Mouse (Mus musculus): ENCODE data around the gene Rgs13. TPM values are rescaled to one million over a fixed set of nuclear protein-coding genes. Genes with fewer than 3 reads are reported as not detected.

The Rgs13 gene
- polyA plus RNA-seq, 1 experiment from 2014 or later: 0.40 TPM

DNA sequence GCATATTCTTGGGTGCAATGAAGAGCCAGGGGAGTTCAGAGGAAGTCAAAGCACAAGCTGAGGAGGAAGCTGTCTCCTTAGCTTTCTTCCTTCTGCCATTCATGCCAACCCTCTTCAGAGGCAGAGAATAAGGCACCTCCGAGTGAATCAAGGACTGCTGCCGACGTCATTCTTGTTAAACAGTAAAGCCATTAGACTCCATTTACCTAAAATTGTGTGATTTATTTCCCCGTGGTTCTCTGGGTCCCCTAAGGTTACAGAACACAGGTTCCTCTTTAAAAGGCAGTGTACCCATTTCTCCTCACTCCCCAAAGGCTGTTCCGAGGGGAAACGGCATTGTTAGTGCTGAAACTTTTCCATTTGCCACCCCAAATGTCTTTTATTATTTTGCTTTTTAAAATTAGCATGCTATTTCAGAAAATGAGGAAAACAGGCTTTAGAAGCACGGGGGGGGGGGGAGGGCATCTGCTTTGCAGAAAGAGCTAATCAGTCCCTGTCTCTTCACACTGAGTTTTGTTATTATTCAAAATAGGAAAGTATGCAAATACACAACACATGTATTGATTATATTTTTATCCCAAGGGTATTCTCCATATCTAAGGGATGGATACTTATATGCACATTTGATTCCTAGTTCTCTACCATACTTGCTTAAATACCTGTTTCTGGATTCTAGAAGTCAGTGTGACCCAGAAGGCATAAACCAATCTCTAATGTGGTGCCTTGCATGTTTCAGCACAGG lies 9.7 kb upstream of the Rgs13 start:
- WGBS: 48% methylated on average over 7 of the region's 7 CpGs
- no peak overlapping the region for H3K9ac ChIP-seq (replicated peaks; ENCODE audit: low read depth, low read length)
- H3K27ac ChIP-seq (ENCODE audit: low read depth, low read length): no peak overlapping the region
- H3K9me3 ChIP-seq (ENCODE audit: control insufficient read depth, low read length): no peaks in the 10 kb centered on the region
- H3K4me2 ChIP-seq (ENCODE audit: low read depth, low read length): no peak overlapping the region
- no peaks in the 10 kb centered on the region for H3K36me3 ChIP-seq (ENCODE audit: control insufficient read depth, insufficient read depth, low read length)
- H3K4me3 ChIP-seq (ENCODE audit: low read depth, low read length): no peak overlapping the region
- peaks cover 6% of the 10 kb centered on the region; the same call in 1 of the 2 replicates for H3K4me1 ChIP-seq (ENCODE audit: control insufficient read depth, insufficient read depth, low read length)
- ATAC-seq (ENCODE audit: low read depth): no peak
- no peaks in the 10 kb centered on the region for H3K27me3 ChIP-seq (ENCODE audit: control insufficient read depth, insufficient read depth, low read length)

DNA sequence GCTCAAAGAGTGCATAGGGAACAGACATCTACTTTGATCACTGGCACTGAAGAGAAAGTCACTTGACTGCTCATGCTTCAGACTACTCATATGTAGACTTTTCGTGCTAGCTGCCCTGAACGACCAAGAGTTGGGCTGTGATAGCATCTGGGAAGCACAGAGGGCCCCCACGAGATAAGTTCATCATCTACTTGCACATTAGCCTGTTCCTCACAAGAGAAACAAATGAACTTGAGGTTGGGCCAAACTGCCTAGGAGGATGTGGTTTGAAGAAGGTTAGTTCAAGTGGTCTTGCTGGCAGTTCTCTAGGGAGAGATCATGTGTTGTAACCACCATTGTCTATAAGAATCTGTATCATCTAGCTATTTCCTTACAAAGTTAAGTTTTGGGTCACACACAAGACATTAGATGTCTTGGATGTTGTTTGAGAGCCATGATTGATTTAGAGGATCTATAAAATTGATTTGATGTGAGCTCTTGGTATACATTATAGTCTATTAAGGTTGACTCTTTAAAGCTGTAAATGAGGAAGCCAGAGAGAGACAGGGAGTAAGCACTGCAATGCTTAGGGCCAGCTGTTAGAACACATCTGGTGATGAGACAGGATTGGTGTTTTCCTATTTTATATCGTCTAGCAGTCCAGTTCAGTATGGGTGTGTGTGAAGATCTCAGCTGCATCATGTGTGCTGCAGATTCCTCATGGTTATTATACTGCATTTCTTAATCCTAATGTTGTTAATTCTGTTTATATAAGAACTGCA lies 8.0 kb upstream of the Rgs13 start:
- Histone ChIP-seq H3K4me1 (ENCODE audit: control insufficient read depth, insufficient read depth, low read length) (peaks cover 6% of the 10 kb centered on the region; the same call in 1 of the 2 replicates), H3K9me3 (ENCODE audit: control insufficient read depth, low read length) (no peaks in the 10 kb centered on the region), H3K4me3 (ENCODE audit: low read depth, low read length) (no peak overlapping the region), H3K36me3 (ENCODE audit: control insufficient read depth, insufficient read depth, low read length) (no peaks in the 10 kb centered on the region), H3K9ac (replicated peaks; ENCODE audit: low read depth, low read length) (no peak overlapping the region), H3K4me2 (ENCODE audit: low read depth, low read length) (no peak overlapping the region), H3K27me3 (ENCODE audit: control insufficient read depth, insufficient read depth, low read length) (no peaks in the 10 kb centered on the region), H3K27ac (ENCODE audit: low read depth, low read length) (no peak overlapping the region)
- 81% methylated on average over 4 of the region's 4 CpGs for WGBS
- ATAC-seq (ENCODE audit: low read depth): no peak

DNA sequence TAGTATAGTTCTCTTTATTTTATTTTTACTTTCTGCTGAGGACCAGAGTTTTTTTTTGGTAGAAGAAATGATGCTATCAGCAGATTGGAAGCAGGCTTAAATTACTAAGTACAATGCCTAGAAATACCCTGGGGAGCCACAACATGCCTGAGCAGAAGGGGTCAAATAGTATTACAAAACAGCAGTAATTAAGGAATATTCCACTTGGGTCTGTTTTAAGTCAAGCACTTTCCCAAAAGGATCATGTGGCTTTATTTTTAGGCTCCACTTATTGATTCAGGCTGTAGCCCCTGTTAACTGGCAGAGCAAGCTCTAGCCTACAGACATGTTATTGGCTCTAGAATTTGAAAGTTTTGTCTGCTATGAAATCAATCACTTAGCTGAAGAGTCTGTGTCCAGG lies 6.5 kb upstream of the Rgs13 start:
- Histone ChIP-seq H3K36me3 (ENCODE audit: control insufficient read depth, insufficient read depth, low read length) (no peaks in the 10 kb centered on the region), H3K27ac (ENCODE audit: low read depth, low read length) (no peak overlapping the region), H3K4me3 (ENCODE audit: low read depth, low read length) (no peak overlapping the region), H3K4me2 (ENCODE audit: low read depth, low read length) (no peak overlapping the region), H3K9me3 (ENCODE audit: control insufficient read depth, low read length) (no peaks in the 10 kb centered on the region), H3K4me1 (ENCODE audit: control insufficient read depth, insufficient read depth, low read length) (no peaks in the 10 kb centered on the region), H3K9ac (replicated peaks; ENCODE audit: low read depth, low read length) (no peak overlapping the region), H3K27me3 (ENCODE audit: control insufficient read depth, insufficient read depth, low read length) (no peaks in the 10 kb centered on the region)
- ATAC-seq (ENCODE audit: low read depth): no peak

DNA sequence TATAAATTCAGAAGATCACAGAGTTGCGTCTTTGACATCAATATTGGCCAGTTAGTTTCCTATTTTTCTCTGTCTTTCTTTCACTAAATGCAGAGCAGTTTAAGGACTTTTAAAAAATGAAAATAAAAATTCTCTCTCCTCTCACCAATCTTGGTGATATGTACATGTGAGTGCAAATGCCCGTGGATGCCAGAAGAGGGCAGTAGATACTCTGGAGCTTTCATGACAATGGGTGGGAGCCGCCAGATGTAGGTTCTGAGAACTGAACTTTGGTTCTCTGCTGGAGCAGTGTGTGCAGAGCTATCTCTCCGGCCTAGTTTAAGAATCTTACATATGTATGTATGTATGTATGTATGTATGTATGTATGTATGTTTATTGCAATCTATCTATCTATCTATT lies 2.4 kb upstream of the Rgs13 start:
- no peaks in the 10 kb centered on the region for H3K4me1 ChIP-seq (ENCODE audit: control insufficient read depth, insufficient read depth, low read length)
- no peak overlapping the region for H3K4me3 ChIP-seq (ENCODE audit: low read depth, low read length)
- no peaks in the 10 kb centered on the region for H3K27me3 ChIP-seq (ENCODE audit: control insufficient read depth, insufficient read depth, low read length)
- H3K9me3 ChIP-seq (ENCODE audit: control insufficient read depth, low read length): no peaks in the 10 kb centered on the region
- no peak overlapping the region for H3K9ac ChIP-seq (replicated peaks; ENCODE audit: low read depth, low read length)
- WGBS: 96% methylated on average over 4 of the region's 4 CpGs
- H3K36me3 ChIP-seq (ENCODE audit: control insufficient read depth, insufficient read depth, low read length): no peaks in the 10 kb centered on the region
- ATAC-seq (ENCODE audit: low read depth): no peak
- H3K4me2 ChIP-seq (ENCODE audit: low read depth, low read length): no peak overlapping the region
- no peak overlapping the region for H3K27ac ChIP-seq (ENCODE audit: low read depth, low read length)

DNA sequence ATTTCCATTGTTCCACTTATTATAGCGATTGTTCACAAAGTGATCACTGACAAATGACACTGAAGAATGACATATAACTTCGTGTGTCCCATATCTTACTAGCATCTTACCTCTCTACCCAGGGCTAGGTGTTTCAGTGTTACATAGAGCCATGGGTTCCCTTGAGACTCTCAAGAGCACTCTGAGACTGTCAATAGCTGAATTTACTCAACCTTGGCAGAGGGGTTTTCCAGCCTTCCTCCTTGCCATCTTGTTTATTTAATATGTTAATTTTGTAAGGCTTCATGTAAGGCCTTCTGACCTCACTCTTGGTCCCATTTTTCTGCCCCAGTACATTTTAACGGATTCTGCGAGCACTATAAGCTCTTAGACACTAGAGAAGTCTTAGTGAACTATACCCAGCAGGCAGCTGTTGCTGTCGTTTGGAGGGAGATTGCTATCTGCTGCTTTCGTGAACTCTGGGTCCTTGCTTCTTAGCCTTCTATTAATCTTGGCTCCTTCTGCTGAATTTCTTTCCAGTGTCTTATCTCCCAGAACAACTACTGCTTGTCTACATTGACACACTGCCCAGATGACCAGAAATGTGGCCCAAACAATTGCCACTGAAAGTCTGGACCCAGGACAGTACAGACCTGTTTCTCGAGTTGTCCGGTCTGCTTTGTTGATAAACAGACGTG lies 1.2 kb upstream of the Rgs13 start:
- Histone ChIP-seq H3K9ac (replicated peaks; ENCODE audit: low read depth, low read length) (no peak overlapping the region), H3K27me3 (ENCODE audit: control insufficient read depth, insufficient read depth, low read length) (no peaks in the 10 kb centered on the region), H3K9me3 (ENCODE audit: control insufficient read depth, low read length) (no peaks in the 10 kb centered on the region), H3K4me2 (ENCODE audit: low read depth, low read length) (no peak overlapping the region), H3K4me3 (ENCODE audit: low read depth, low read length) (no peak overlapping the region), H3K27ac (ENCODE audit: low read depth, low read length) (no peak overlapping the region), H3K4me1 (ENCODE audit: control insufficient read depth, insufficient read depth, low read length) (no peaks in the 10 kb centered on the region), H3K36me3 (ENCODE audit: control insufficient read depth, insufficient read depth, low read length) (no peaks in the 10 kb centered on the region)
- ATAC-seq (ENCODE audit: low read depth): no peak
- 83% methylated on average over 9 of the region's 9 CpGs for WGBS

DNA sequence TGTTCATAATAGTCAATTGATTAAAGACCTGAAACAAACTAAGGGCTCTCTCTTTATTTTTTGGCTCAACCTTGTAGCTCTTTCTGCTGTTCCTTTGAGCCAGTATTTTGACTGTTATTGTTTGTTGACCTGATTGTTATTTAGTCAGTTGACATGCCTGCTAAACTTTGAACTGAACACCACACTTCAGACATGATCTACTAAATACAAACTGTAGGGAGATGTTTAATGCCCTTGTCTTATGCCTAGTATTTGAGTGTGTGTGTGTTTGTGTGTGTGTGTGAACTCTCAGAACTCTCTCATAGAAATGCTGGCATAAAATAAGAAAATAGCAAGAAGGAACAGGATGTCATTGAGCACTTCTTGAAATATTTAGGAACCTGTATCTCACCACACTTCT lies 448 bp upstream of the Rgs13 start:
- no peaks in the 10 kb centered on the region for H3K4me1 ChIP-seq (ENCODE audit: control insufficient read depth, insufficient read depth, low read length)
- no peak overlapping the region for H3K4me2 ChIP-seq (ENCODE audit: low read depth, low read length)
- ATAC-seq (ENCODE audit: low read depth): no peak
- no peaks in the 10 kb centered on the region for H3K27me3 ChIP-seq (ENCODE audit: control insufficient read depth, insufficient read depth, low read length)
- H3K9me3 ChIP-seq (ENCODE audit: control insufficient read depth, low read length): no peaks in the 10 kb centered on the region
- no peaks in the 10 kb centered on the region for H3K36me3 ChIP-seq (ENCODE audit: control insufficient read depth, insufficient read depth, low read length)
- H3K27ac ChIP-seq (ENCODE audit: low read depth, low read length): no peak overlapping the region
- H3K4me3 ChIP-seq (ENCODE audit: low read depth, low read length): no peak overlapping the region
- no peak overlapping the region for H3K9ac ChIP-seq (replicated peaks; ENCODE audit: low read depth, low read length)

DNA sequence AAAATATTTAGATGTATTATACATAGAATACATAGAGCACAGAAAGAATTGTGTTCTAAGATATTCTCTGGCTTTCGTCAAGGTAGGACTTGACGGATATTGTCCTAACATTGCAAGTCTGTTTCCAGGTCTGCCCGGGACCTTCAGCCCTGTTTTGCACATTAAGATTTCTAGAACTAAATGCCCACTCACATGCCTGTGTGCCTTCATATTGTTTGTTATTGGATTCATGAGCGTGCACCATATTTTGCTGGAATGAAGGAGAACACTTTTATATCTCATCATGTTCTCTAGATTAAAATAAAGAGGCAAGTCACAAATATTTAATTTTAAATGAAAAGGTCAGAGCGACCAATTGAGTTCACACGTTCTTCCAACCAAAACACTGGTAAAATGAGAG lies 2.4 kb downstream of the Rgs13 start:
- H3K9me3 ChIP-seq (ENCODE audit: control insufficient read depth, low read length): no peaks in the 10 kb centered on the region
- no peak overlapping the region for H3K4me3 ChIP-seq (ENCODE audit: low read depth, low read length)
- no peaks in the 10 kb centered on the region for H3K4me1 ChIP-seq (ENCODE audit: control insufficient read depth, insufficient read depth, low read length)
- no peak overlapping the region for H3K27ac ChIP-seq (ENCODE audit: low read depth, low read length)
- no peaks in the 10 kb centered on the region for H3K27me3 ChIP-seq (ENCODE audit: control insufficient read depth, insufficient read depth, low read length)
- H3K4me2 ChIP-seq (ENCODE audit: low read depth, low read length): no peak overlapping the region
- H3K9ac ChIP-seq (replicated peaks; ENCODE audit: low read depth, low read length): no peak overlapping the region
- 94% methylated on average over 6 of the region's 6 CpGs for WGBS
- no peak for ATAC-seq (ENCODE audit: low read depth)
- no peaks in the 10 kb centered on the region for H3K36me3 ChIP-seq (ENCODE audit: control insufficient read depth, insufficient read depth, low read length)

DNA sequence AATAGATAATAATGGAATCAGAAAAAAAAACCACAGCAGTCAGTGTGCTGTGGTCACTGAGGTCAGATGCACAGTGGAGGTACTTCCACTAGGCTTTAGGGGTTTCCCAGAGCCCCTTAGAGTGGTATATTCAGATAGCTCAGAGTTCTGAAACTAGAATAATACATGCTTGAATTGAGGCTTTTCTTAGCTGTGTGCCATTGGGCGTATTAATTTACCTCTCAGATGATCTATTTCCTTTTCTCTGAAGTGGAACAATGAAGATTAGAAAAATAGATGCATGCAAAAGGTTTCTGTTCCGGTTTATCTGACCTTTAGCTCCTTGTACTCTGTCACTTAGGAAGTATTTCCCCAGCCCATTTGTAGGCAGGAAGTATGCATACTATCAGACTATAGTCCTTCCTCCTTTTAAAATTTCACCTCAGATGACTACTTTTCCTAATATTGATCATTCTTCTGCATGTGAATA lies 3.6 kb downstream of the Rgs13 start:
- no peak overlapping the region for H3K27ac ChIP-seq (ENCODE audit: low read depth, low read length)
- H3K36me3 ChIP-seq (ENCODE audit: control insufficient read depth, insufficient read depth, low read length): no peaks in the 10 kb centered on the region
- no peak overlapping the region for H3K4me2 ChIP-seq (ENCODE audit: low read depth, low read length)
- no peak overlapping the region for H3K9ac ChIP-seq (replicated peaks; ENCODE audit: low read depth, low read length)
- no peaks in the 10 kb centered on the region for H3K9me3 ChIP-seq (ENCODE audit: control insufficient read depth, low read length)
- ATAC-seq (ENCODE audit: low read depth): no peak
- no peak overlapping the region for H3K4me3 ChIP-seq (ENCODE audit: low read depth, low read length)
- WGBS: 73% methylated on average over 2 of the region's 2 CpGs
- no peaks in the 10 kb centered on the region for H3K27me3 ChIP-seq (ENCODE audit: control insufficient read depth, insufficient read depth, low read length)
- no peaks in the 10 kb centered on the region for H3K4me1 ChIP-seq (ENCODE audit: control insufficient read depth, insufficient read depth, low read length)

DNA sequence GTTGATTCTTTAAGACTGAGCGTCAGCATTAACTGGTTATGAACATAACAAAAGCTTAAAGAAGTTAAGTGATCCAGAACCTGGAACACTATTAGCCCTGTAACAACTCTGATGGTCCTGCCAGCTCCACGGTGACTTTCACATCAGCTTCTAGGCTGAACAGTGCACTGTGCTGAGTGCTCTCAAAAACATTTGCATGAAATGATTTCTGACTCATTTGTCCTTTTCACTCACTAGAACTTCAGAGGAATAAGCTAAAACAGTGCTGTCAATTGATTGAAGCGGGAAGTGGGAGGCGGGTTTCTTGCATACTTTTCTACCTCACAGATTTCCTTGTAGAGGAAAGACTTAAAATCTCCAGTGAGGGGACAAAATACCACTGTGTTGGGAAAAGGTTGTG lies 8.3 kb downstream of the Rgs13 start:
- H3K9ac ChIP-seq (replicated peaks; ENCODE audit: low read depth, low read length): no peak overlapping the region
- H3K4me1 ChIP-seq (ENCODE audit: control insufficient read depth, insufficient read depth, low read length): no peaks in the 10 kb centered on the region
- ATAC-seq (ENCODE audit: low read depth): no peak
- WGBS: 74% methylated on average over 4 of the region's 4 CpGs
- H3K27ac ChIP-seq (ENCODE audit: low read depth, low read length): no peak overlapping the region
- H3K9me3 ChIP-seq (ENCODE audit: control insufficient read depth, low read length): no peaks in the 10 kb centered on the region
- no peak overlapping the region for H3K4me2 ChIP-seq (ENCODE audit: low read depth, low read length)
- no peaks in the 10 kb centered on the region for H3K27me3 ChIP-seq (ENCODE audit: control insufficient read depth, insufficient read depth, low read length)
- no peaks in the 10 kb centered on the region for H3K36me3 ChIP-seq (ENCODE audit: control insufficient read depth, insufficient read depth, low read length)
- H3K4me3 ChIP-seq (ENCODE audit: low read depth, low read length): no peak overlapping the region

Measured in neural tube, embryonic 14.5 days (tissue).